Mouse (Mus musculus): Measurements from ENCODE around the gene Fem1b.

DNA sequence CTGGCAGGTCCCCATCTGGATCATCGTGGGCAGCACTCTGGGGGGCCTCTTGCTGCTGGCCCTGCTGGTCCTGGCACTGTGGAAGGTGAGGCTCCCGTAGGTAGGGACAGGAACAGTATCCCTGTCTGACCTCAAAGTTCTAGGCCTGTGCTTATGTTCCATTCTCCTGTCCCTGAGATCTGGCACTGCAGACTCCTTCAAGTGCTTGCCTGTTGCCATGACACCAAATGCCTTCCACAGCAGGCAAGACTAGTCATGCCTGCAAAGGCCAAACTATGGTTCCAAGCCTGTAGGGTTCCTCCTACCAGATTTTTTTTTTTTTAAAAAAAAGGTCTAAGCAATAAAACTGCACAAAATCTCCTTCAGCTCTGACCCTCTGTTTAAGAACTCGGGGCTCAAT, 29.8 kb downstream of the Fem1b start:
- TF ChIP-seq CTCF (IDR thresholded peaks at IDR 0.05; ENCODE audit: low read depth, low read length) (no peak), POLR2A (IDR thresholded peaks at IDR 0.05; ENCODE audit: extremely low read depth, insufficient read depth, low read length) (no peak)
